Mouse (Mus musculus) cerebellum, postnatal 10 days (tissue): ENCODE data around the gene Nfu1.
"Not testable (repeated sequence)": the region's sequence is repeated elsewhere in the genome, so short reads cannot be mapped to it uniquely, and the experiment has no call there.

Source experiments
- DNase-seq, 2 experiments: peaks; one replicate each; pipeline ENCODE4 v3.0.0; 2021; ENCODE audit warnings: mixed read lengths in 2 of 2

Nfu1 gene

DNA sequence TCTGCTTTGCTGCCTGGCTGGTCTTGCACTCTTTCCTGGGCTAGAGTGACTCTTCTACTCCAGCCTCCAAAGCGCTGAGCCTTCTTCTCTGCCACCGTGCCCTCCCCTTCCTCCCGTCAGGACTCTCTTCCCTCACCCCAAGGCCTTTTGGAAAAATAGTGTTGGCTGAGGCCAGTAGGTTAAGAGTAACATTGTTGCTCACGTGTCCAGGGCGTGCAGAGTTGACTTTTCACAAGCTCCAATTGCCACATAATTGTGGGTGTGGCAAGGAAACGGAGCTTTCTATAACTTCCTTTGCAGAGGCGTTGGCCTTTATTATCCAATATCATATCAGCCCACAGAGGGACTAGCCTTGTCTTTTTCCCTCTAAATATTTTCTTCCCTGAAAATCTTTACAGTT lies 17.9 kb downstream of the Nfu1 start:
- DNase-seq = no peak

DNA sequence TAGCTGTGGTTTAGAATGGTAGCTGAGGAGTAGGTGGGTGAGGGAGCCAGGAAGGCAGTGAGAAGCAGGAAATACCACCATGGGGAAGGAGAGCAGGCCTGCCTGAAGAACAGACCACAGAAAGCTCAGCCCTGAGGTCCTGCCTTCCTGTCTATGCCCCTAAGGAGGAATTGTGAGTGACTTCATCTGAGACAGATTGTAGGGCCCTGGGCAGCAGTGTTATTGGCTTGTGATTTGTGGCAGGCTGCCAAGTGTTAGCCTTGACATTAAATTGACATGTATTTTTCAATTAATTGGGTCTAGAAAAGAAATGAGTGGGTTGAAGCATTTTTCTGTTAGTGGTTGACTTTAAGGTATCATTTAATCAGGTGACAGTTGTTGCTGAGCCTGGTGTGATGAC lies 19.8 kb downstream of the Nfu1 start:
- peak; percentile 13 to 25 for DNase-seq

DNA sequence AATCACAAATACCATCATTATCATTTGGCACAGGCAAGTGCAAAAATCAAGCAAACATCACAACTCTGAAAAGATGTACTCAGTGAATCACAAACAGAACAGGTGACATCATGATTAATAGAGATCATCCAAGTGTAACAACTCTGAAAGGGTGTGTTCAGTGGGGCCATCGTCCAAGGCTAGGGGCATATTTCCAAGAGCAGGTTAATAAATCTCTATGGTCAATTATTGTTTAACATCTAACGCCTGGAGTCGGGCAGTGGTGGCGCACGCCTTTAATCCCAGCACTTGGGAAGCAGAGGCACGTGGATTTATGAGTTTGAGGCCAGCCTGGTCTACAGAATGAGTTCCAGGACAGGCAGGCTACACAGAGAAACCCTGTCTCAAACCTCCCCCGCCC lies 22.3 kb downstream of the Nfu1 start:
- DNase-seq = not testable (repeated sequence)

DNA sequence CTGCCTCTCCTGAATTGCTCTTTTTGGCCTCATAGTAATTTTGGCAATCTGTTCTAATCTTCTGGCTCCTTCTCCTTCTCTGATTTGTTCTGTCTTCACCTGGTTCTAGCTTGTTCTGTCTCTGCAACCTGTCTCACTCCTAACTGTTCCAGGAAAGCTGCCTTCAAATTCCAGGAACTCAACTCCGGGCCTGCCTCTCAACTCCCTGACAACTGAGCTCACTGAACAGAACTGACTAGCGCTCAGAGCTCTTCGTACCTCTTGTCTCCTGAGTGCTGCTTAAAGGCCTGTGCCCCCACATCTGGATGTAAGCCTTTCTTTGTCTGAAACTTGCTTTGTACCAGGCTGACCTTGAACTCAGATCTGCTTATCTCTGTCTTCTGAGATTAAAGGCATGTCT lies 23.4 kb downstream of the Nfu1 start:
- DNase-seq = no peak

DNA sequence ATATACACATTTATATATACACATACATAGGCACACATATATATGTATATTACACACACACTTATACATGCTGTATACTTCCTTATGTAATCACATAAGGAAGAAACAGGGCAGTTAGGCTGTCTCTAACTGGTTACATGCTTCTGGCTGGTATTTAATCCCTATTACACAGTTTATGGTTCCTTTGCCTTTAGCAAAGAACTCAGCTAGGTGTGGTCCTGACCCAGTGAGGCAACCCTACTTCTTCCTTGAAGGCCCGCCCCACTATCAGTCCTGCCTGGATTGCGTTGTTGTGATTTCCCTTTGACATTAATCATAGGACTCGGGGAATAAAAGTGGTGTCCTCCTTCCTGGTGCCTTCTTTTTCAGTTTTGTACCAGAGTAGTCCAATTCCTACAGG lies 25.4 kb downstream of the Nfu1 start:
- DNase-seq = no peak

DNA sequence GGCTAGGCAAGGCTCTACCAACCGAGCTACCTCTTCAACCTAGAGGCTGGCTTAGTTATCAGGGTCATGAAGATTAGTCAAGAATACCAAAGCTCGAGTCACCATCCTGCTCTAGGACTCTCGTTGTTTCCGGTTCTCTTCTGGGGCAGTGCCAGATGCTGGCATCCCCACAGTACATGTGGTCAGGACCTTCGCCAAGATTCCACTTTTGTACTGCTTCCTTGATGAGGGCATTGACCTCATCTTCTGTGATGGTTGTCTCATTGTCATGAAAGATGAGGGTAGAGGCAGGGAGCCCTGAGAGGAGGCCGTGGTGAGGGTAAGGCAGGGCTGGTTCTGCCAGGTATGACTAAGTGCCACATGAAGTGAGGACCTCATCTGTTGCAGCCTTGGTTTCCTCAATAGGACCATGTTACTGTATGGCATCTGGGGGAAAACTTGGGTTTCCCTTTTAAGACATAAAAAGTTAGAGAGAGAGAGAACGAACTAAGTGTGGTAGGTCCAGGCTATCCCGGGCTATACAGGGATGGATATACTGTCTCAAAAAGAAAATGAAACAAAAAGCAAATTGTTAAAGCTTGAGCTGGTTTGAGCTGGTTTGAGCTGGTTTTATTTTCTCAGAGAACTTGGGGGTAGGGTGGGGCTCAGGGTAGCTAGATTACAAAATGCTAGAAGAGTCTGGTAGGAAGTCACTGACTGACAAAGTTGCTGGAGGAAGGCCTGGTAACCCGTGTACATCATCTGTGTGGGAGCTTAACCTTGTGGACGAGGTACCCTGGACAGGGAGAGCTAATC lies 29.0 kb downstream of the Nfu1 start:
- peak; percentile 14 to 15 for DNase-seq

DNA sequence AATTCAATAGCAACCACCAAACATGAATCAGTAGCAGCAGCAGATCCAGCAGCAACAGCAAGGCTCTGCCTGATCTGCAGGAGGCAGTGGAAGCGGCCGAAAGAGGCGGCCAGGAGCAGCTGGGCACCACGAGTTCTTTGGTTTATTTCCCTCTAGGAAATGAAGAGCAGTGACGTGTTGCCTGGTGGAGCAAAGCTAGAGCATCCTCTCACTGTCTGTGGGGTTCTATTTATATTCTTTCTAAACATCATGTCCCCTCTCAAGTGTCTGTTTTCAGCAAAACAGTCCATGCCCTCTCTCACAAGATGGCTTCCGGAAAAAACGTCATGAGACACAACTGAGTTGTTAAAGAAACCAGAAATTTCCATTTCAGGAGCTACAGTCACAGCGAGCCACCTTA lies 30.1 kb downstream of the Nfu1 start:
- no peak for DNase-seq

DNA sequence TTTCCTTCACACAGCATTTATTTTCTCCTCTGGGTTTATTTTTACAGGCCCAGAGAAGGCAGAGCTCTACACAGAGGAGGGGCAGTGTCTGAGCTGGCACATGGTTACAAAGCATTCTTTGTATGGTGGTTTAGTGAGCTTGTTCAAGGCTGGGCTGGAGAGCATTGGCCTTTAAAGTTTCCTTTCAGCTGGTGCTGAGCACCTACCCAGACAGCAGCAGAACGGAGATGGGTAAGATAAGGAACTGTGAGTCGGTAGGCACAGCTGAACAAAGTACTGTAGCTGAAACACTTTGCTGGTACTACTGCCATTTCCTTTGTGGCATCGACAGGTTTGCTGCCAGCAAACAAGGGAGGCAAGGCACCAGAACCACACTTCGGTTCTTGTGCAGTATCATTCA lies 31.9 kb downstream of the Nfu1 start:
- no peak for DNase-seq

DNA sequence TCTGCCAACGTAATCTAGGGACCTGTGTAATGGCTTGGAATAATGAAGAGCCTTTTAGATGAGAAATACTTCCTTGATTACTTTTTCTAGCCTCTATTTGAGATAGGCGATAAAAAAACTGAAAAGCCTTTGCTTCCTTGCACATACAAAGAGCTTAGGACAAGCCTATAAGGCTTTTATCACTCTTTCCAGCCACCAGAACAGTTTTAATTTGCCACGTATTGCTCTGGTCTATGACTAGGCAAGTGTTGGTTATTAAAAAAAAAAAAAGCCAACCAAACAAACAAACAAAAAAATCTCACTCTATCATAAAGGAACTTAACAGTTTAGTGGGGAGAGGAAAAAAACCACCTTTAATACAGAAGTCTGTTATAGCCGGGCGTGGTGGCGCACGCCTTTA lies 32.4 kb downstream of the Nfu1 start:
- DNase-seq = no peak

DNA sequence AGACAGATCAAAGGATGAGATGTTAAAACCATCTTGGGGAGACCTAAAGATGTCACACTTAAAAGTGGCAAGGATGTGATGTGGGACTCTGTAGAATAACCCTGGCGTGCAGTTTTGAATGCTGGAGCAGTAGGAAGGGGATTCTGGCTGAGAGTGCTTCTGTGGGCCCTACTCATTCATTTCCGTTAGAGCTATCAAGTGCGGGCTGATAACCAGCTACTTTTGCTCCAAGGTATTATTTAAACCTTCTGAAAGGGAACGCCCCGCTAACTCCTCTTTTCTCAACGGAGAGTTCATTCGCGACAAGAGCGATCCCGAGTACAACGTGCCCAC lies 32.9 kb downstream of the Nfu1 start:
- DNase-seq = no peak

DNA sequence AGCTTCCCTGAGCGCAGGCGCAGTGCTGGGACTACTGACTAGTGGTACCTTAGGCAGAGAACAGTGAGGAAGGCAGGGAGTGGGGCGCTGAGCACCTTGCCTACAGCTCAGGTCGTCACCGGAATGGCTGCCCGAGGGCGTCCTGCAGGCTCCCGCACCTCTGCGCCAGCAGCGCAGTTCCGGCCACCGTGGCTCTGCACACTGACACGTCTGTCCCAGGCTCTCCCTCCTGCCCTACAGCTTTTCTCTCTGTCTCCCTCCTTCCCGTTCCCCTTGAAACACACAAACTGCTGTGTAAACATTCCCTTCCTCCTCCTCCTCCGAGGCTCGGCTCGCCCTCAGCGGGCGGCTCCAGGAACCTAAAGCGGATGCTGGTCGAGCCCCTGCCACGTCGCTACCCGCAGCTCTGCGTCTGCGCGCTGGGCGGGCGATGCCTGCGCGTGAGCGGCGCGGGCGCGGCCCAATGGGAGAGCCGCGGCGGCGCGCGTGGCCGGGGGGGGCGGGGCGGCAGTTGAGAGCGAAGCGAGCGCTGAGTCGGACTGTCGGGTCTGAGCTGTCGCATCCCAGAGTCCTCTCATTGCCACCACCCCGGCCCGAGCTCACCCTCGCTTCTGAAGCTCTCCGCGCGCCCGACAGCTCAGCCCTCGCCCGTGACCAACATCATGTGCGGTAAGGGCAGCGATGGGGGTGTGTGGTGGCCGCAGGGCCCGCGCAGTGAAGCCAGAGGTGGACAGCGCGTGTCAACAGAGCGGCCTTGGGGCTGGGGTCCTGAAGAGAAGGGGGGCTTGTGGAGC lies 33.5 kb downstream of the Nfu1 start, which contains the start of gene Gfpt1:
TSS of gene Gfpt1 (plus strand) at position 510 of the 794 bp plus-strand sequence.
- DNase-seq = peak; percentile 98

DNA sequence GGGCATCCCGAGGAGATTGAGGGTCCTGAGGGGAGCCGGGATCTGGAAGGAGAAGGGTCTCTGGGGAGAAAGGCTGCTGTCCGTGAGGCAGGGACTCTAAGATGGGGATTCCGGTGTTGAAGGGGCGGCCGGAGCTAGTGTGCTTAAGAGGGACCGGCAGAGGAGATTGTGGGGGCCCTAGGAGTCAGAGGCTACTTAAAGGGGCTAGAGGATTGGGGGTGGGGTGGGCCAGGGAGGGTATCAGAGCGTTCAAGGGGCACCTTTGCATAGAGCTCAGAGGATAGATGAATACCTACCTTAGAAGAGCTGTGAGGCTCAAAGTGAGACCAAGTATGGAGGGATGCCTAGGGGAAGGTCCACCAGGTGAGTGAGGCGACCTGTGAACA lies 34.1 kb downstream of the Nfu1 start:
- no peak for DNase-seq

DNA sequence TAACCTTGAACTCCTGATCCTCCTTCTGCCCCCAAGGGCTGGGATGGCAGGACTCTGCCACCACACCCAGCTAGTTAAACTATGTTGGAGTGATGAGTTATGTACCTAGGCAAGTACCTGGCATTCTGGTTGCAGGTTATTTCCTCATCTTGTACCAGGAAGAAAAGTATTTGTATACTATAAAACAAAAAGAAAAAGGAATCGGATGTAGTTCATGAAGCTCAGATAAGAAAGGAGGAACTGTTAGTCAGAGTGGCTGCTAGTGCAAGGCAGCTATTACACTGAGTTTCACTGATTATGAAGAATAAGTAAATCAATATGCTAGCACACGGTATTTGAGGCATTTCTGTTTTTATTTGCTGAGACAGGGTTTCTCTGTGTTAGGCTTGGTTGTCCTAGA lies 35.9 kb downstream of the Nfu1 start:
- DNase-seq = no peak

DNA sequence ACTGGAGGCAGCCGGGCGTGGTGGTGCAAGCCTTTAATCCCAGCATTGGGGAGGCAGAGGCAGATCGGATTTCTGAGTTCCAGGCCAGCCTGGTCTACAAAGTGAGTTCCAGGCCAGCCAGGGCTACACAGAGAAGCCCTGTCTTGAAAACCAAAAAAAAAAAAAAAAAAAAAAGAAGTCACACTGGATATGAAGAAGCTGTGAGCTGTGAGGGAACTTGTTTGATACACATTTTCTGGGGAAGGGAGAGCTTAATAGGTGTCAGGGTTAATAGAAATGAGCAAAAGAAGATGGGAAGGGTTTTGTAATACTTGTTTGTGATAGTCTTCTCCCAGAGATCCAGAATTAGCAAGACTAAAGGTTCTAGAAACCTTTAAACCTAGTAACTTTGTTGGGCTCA lies 36.5 kb downstream of the Nfu1 start:
- DNase-seq = no peak

DNA sequence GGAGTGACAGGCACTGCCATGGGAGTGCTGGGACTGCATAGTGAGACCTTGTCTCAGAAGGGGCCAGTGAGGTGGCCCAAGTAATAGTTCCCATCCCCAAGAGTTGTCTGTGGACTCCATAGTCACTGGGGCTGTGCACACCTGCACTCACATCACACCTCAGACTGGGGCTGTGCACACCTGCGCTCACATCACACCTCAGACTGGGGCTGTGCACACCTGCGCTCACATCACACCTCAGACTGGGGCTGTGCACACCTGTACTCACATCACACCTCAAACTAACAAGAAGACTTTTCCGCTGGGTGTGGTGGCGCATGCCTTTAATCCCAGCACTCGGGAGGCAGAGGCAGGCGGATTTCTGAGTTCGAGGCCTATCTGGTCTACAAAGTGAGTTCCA lies 39.7 kb downstream of the Nfu1 start:
- DNase-seq = not testable (repeated sequence)

DNA sequence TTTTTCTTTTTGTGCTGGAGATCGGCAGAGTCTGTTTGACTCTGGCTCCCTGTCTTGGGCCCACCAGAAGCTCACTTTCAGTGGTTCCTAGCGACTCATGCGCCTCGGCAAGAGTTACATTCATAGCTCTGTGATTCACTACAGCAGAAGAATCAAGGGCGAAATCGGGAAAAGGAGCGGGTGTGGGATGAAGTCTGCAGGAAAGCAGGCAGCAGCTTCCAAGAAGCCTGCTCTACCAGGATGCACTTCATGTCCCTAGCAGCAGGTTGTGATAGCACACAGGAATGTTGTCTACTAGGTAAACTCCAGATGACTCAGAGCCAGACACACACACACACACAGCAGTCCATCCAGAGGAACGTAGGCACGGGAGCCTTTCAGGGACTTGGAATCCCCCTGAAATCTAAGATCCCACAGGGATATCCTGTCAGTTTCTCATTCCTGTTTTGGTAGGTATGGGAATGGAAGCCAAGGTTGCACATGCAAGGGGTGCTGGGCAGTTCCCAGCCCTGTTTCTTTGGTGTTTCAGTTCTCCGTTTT lies 42.9 kb downstream of the Nfu1 start:
- DNase-seq = no peak

DNA sequence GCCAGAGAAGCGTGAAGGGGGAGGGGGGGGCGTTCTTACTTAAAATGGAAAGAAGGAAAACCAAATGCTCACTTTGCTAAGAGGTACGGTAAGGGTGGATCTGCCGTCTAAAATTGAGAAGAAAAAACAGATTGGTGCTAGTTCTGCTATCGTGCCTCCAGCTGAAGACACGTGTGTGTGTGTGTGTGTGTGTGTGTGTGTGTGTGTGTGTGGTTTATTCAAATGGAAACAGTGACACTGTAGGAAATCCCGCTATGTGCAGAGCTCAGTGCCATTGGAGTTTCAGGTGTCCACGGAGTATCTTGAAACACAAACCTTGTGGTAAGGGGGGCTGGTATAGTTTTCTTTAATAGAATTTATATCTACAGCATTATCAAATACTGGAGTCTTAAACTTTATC lies 45.2 kb downstream of the Nfu1 start:
- no peak for DNase-seq

DNA sequence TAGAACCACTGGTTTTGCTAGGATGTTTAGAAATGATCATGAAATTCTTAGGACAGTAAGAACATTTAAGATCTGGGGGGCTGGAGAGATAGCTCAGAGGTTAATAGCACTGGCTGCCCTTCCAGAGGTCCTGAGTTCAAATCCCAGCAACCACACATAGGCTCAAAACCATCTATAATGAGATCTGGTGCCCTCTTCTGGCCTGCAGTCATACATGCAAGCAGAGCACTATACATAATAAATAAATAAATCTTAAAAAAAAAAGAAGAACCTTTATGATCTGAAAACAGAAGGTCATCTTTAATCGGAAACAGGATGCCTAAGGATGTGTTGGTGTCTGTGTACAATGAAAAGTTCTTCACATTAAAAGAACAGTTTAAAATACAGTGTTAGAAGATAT lies 50.7 kb downstream of the Nfu1 start:
- DNase-seq = no peak

DNA sequence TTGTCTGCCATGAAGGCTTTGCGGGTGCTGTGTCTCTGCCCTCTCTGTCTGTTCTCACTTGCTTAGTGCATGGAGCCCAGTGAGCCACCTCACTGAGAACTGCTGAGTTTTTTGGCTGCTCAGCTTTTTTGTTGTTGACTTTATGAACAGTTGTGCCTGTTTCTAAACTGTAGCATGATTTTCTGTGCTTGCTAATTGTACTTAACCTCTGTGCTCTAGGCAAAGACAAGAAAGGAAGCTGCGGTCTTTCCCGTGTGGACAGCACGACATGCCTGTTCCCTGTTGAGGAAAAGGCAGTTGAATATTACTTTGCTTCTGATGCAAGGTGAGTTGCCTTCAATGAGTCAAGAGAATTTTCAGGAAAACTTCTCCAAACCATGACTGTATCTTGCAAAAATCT lies 54.5 kb downstream of the Nfu1 start:
- DNase-seq = no peak

DNA sequence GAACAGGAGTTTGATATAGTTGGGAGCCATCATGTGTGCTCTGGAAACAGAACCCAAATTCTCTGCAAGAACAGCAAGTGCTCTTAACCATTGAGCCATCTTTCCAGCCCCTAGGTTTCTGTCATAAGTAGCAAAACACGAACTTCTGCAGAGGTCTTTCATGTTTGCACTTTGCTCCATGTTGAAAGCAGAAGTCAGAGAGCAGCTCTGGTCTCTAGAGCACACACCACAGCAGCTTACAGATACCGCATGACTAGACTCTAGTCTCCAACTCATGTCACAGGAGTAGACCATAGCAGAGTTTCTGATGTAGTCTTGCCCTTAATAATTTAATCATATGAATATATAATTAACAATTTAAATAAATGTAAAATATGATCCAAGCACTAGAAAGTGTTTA lies 59.2 kb downstream of the Nfu1 start:
- no peak for DNase-seq

DNA sequence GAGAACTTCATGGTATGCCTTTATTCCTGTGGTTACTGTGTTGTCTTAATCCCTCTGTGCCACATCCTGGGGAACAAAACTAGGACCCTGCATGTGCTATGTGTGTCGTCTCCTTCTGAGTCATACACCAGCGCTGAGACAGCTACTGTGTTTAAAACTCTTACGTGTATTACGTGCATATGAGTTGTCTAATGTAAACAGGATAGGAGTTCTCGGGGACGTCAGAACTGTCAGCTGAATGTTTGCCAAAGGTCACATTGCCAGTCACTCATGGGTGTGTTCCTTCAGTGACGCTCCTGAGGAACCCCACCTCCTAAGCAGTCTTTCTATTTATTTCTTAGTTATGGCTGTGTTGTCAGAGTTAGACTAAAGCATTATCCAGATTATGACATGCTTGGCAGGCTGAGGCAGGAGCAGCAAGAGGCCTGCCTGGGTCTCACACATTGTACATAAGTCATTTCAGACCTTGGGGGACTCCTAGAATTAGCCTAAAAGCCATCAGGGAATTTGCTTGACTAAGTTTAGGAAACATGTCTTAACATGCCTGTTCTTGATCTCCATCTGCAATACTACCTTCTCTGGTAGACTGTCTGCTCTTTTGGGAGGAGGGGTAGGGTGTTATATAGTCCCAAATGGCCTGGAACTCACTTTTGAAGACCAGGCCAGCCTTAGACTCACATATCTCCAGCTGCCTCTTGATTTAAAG lies 60.3 kb downstream of the Nfu1 start:
- DNase-seq = no peak

DNA sequence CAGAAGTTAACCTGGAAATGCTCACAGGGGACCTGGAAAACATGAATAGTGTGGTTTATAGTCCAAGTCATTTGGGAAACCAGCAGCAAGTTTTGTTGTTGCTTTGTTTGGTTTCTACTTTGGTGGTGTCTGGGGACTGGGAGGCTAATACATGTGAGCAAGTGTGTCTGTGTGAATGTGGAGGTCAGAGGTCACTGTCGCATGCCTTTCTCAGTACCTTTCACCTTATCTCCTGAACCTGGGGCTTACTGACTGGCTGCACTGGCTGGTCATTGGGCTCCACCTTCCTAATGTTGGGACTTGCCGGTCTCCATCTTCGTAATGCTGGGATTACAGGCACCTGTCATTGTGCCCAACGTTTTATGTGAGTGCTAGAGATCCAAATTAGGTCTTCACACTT lies 61.6 kb downstream of the Nfu1 start:
- DNase-seq = no peak

DNA sequence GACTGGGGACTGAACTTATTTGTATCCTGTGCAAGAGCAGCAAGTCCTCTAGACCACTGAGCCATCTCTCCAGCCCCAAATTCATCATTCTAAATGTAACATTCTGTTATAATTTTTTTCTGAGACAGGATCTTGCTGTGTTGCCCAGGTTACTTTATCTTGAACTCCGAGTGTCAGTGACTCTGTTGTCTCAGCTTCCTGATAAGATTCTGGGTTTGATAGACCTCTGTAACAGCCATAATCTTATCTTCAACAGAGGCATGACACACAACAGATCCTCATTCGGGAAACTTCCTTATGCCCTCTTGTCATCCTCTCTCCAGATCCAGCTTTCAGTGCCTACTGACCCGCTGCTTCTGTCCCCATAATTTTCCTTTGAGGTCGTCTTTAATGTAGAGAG lies 63.7 kb downstream of the Nfu1 start:
- no peak for DNase-seq
